Mouse (Mus musculus) liver, adult (tissue): ENCODE data around the gene Prrg2.

ENCODE experiments used
- GATA4 ChIP-seq: IDR thresholded peaks from 2 replicates; pipeline ENCODE4 v1.6.1; 2014; ENCODE audit warnings: mild to moderate bottlenecking, low read length; ENCODE audit not compliant: insufficient replicate concordance

Prrg2 gene

GRCm38 (mm10) chr7:45033722-45034359 is 28.6 kb downstream of the Prrg2 start:
- TF ChIP-seq GATA4: no peak

GRCm38 (mm10) chr7:45030857-45031256 is 31.6 kb downstream of the Prrg2 start:
- no peak for TF ChIP-seq GATA4

GRCm38 (mm10) chr7:45029995-45030394 is 32.5 kb downstream of the Prrg2 start:
- TF ChIP-seq GATA4: no peak

GRCm38 (mm10) chr7:45028351-45028750 is 34.1 kb downstream of the Prrg2 start:
- no peak for TF ChIP-seq GATA4

GRCm38 (mm10) chr7:45027761-45028160 is 34.7 kb downstream of the Prrg2 start:
- no peak for TF ChIP-seq GATA4

GRCm38 (mm10) chr7:45026256-45026655 is 36.2 kb downstream of the Prrg2 start:
- TF ChIP-seq GATA4: no peak

- no peak for TF ChIP-seq GATA4
Measured at GRCm38 (mm10) chr7:45025601-45026220, 36.8 kb downstream of the Prrg2 start.

- no peak for TF ChIP-seq GATA4
Measured at GRCm38 (mm10) chr7:45024281-45025248, 37.9 kb downstream of the Prrg2 start.

GRCm38 (mm10) chr7:45020225-45020624 is 42.3 kb downstream of the Prrg2 start:
- TF ChIP-seq GATA4: no peak

- no peak; the same call in 1 of the 2 replicates for TF ChIP-seq GATA4
Measured at GRCm38 (mm10) chr7:45019031-45019571, 43.4 kb downstream of the Prrg2 start.

GRCm38 (mm10) chr7:45017242-45018061 is 45.0 kb downstream of the Prrg2 start, which contains the start of gene Rras:
Gene Rras, plus strand, starts transcription at chr7:45017961.
- TF ChIP-seq GATA4: peak; percentile 59; the same call in 1 of the 2 replicates

GRCm38 (mm10) chr7:45016761-45017160 is 45.7 kb downstream of the Prrg2 start:
- no peak for TF ChIP-seq GATA4

GRCm38 (mm10) chr7:45015957-45016612 is 46.4 kb downstream of the Prrg2 start, which contains the start of gene Scaf1:
Gene Scaf1, minus strand, starts transcription at chr7:45016363.
- no peak for TF ChIP-seq GATA4
